Mouse (Mus musculus): Measurements from ENCODE around the gene Gm2832. TPM values are rescaled to one million over a fixed set of nuclear protein-coding genes. Genes with fewer than 3 reads are reported as not detected.

Gene Gm2832
- not detected in 2 replicates for polyA plus RNA-seq (2012; rRNA removed)

DNA sequence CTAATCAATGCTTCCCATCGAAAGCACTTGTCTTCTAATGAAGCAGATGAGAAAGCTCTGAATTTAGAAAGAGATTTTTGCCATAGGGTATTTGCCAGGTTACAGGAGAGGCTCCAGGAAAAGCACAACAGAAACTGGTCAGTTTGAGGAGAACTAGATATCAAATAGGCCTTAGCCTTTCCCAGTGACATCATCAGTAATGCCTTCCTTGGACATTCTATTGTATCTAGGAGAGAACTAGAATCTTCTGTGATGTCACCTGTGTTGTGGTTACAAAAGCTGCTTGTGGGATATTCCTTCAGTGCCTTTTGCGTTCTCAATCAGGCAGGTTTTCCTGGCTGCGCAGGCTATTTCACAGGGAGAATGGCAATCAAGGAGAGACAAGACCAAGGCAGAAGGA is at the start of gene Gm2832:
Gene Gm2832 (plus strand): TSS at position 301 of the 400 bp plus-strand sequence.

Other genes starting within 250 kb of the Gm2832 start
- gene Dydc2, start 209.6 kb upstream of the Gm2832 start, polyA plus RNA-seq (2012; rRNA removed), result not detected in 2 replicates
- not detected in 2 replicates for gene Dydc1, start 205.9 kb upstream of the Gm2832 start, polyA plus RNA-seq (2012; rRNA removed)
- 7.2 and 8.7 TPM in 2 replicates for gene Mat1a, start 173.8 kb upstream of the Gm2832 start, polyA plus RNA-seq (2012; rRNA removed)
- 0.07 and 0.10 TPM in 2 replicates for gene Sftpa1, start 147.0 kb upstream of the Gm2832 start, polyA plus RNA-seq (2012; rRNA removed)
- 10.3 and 11.5 TPM in 2 replicates for gene Mbl1, start 127.3 kb upstream of the Gm2832 start, polyA plus RNA-seq (2012; rRNA removed)
- gene Sftpd, start 93.7 kb upstream of the Gm2832 start, polyA plus RNA-seq (2012; rRNA removed), result not detected in 2 replicates
- gene Gm5798, start 69.8 kb downstream of the Gm2832 start, polyA plus RNA-seq (2012; rRNA removed), result not detected in 2 replicates
- not detected in 2 replicates for gene Gm7945, start 107.6 kb downstream of the Gm2832 start, polyA plus RNA-seq (2012; rRNA removed)
- not detected in 2 replicates for gene Gm6482, start 129.5 kb downstream of the Gm2832 start, polyA plus RNA-seq (2012; rRNA removed)
- not detected in 2 replicates for gene Gm7954, start 174.7 kb downstream of the Gm2832 start, polyA plus RNA-seq (2012; rRNA removed)
- gene Gm3486, start 210.7 kb downstream of the Gm2832 start, polyA plus RNA-seq (2012; rRNA removed), result not detected in 2 replicates